Mouse (Mus musculus) frontal cortex, postnatal 25 days (tissue): Measurements from ENCODE around the gene Suv39h2.
A peak's percentile ranks its signal among the peaks of the same experiment; 100 is the strongest.

Source experiments
- DNase-seq, 2 experiments: peaks; one replicate each; pipeline ENCODE4 v3.0.0; 2022; ENCODE audit warnings: low spot score in 2 of 2

Suv39h2 gene

GRCm38 (mm10) chr2:3423841-3424578, 50.8 kb downstream of the Suv39h2 start, which contains the start of gene Dclre1c:
Gene Dclre1c (plus strand): TSS chr2:3424131.
- DNase-seq: peak; percentile 75 to 82

- DNase-seq: no peak
Measured at GRCm38 (mm10) chr2:3422548-3422947, 52.3 kb downstream of the Suv39h2 start, which contains the start of gene Meig1. Gene Meig1 (minus strand): TSS chr2:3422648.

GRCm38 (mm10) chr2:3420157-3420556, 54.7 kb downstream of the Suv39h2 start:
- DNase-seq: no peak

- DNase-seq: peak; percentile 89 to 92
Measured at GRCm38 (mm10) chr2:3418883-3419431, 55.9 kb downstream of the Suv39h2 start.

GRCm38 (mm10) chr2:3415676-3416075, 59.2 kb downstream of the Suv39h2 start:
- no peak for DNase-seq

GRCm38 (mm10) chr2:3414241-3414640, 60.6 kb downstream of the Suv39h2 start:
- peak; percentile 54 to 60 for DNase-seq

- no peak for DNase-seq
Measured at GRCm38 (mm10) chr2:3407756-3408155, 67.1 kb downstream of the Suv39h2 start.

GRCm38 (mm10) chr2:3405981-3406380, 68.8 kb downstream of the Suv39h2 start:
- DNase-seq: no peak
